Mouse (Mus musculus) frontal cortex, postnatal 25 days (tissue): ENCODE measurements around the gene Mc1r.
"Not testable (repeated sequence)": the region's sequence is repeated elsewhere in the genome, so short reads cannot be mapped to it uniquely, and the experiment has no call there.

Experiments used
- DNase-seq, 2 experiments: peaks; one replicate each; pipeline ENCODE4 v3.0.0; 2022; ENCODE audit warnings: low spot score in 2 of 2

Mc1r gene

GRCm38 (mm10) chr8:123411781-123412327 lies 4.9 kb downstream of the Mc1r start:
- DNase-seq = no peak

DNA sequence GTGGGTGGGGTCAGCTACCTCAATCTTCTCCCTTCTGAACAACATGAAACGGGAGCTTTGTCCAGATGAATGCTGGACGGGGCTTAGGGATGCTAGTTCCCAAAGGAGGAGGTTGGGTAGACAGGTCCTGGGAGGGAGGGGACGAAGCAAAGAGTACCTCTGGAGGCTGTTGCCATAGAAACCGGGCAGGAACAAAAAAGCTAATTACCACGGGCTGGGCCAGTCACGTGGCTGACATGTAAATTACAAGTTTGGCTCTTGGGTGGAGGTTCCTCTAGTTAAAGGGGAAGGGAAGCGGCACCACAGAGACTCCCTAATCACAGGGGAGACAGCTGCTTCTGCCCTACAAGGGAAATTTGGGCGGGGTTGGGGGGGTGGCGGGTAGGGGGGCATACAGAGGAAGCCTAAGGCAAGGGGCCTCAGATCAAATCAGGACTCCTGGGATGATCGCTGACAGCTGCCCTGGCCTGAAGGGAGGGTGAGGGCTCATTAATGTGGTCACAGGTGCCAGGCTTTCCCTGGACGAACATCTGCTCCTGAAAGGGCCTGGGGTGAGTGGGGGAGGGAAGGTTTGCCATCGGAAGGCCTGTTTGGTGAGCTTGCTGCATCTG lies 5.8 kb downstream of the Mc1r start:
- peak in 1 of 2 experiments; percentile 59 for DNase-seq

GRCm38 (mm10) chr8:123414255-123414654 lies 7.3 kb downstream of the Mc1r start:
- no peak for DNase-seq

DNA sequence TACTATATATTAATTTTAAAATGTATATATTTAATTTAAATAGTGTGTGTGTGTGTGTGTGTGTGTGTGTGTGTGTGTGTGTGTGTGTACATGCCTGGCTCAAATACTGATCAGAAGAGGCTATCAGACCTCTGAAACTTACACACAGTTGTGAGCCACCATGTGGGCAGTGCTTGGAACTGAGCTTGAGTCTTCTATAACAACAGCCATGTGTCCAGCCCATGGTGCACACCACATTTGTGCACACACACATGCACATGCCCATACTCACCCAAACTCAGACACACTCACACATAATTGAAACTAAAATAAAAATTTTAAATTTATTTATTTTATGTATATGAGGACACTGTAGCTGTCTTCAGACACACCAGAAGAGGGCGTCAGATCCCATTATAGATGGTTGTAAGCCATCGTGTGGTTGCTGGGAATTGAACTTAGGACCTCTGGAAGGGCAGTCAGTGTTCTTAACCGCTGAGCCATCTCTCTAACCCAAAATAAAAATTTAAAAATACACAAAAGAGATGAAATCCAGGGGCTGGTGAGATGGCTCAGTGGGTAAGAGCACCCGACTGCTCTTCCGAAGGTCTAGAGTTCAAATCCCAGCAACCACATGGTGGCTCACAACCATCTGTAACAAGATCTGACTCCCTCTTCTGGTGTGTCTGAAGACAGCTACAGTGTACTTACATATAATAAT lies 8.2 kb downstream of the Mc1r start:
- not testable (repeated sequence) for DNase-seq

DNA sequence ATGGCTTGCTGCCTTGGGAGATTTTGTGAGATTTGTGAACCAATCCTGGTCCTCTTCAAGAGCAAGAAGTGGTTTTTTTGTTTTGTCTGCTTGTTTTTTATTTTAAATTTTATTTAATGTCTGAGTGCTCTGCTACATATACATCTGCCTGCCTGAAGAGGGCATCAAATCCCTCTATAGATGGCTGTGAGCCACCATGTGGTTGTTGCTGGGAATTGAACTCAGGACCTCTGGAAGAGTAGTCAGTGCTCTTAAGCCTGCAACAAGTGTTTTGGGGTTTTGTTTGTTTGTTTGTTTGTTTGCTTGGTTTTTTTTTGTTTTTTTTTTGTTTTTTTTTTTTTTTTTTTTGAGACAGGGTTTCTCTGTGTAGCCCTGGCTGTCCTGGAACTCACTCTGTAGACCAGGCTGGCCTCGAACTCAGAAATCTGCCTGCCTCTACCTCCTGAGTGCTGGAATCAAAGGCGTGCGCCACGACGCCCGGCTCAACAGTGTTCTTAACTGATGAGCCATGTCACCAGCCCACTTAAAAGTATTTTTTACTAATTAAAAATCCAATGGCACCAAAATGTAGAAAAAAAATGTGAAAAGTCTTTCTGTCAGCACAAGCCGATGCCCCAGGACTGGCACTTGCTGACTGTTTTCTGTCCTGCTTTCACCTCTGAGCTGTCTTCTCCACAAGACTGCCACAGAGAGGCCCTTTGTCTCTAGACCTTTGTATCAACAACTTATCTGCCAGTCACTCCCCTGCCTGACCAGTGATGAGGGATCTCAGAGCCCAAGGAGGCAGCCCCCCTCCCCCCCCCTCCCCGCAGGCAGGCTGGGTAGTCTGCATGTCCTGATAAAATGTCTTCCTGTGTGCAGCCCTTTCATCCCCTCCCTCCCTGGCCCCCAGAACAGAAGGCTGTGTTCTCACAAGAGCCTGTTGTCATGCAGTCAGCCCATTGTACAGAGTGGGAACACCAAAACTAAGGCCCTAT lies 9.3 kb downstream of the Mc1r start:
- DNase-seq = no peak

- DNase-seq = no peak
These were observed 10.1 kb downstream of the Mc1r start for GRCm38 (mm10) chr8:123416944-123417555.

- no peak for DNase-seq
These were observed 12.8 kb downstream of the Mc1r start for GRCm38 (mm10) chr8:123419711-123420110.

GRCm38 (mm10) chr8:123420525-123421281 lies 13.8 kb downstream of the Mc1r start:
- no peak for DNase-seq

DNA sequence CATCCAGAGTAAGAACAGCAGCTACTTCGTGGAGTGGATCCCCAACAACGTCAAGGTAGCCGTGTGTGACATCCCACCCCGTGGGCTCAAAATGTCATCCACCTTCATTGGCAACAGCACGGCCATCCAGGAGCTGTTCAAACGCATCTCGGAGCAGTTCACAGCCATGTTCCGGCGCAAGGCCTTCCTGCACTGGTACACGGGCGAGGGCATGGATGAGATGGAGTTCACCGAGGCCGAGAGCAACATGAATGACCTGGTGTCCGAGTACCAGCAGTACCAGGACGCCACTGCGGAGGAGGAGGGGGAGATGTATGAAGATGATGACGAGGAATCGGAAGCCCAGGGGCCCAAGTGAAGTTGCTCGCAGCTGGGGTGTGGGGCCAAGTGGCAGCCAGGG lies 14.4 kb downstream of the Mc1r start:
- DNase-seq = no peak

DNA sequence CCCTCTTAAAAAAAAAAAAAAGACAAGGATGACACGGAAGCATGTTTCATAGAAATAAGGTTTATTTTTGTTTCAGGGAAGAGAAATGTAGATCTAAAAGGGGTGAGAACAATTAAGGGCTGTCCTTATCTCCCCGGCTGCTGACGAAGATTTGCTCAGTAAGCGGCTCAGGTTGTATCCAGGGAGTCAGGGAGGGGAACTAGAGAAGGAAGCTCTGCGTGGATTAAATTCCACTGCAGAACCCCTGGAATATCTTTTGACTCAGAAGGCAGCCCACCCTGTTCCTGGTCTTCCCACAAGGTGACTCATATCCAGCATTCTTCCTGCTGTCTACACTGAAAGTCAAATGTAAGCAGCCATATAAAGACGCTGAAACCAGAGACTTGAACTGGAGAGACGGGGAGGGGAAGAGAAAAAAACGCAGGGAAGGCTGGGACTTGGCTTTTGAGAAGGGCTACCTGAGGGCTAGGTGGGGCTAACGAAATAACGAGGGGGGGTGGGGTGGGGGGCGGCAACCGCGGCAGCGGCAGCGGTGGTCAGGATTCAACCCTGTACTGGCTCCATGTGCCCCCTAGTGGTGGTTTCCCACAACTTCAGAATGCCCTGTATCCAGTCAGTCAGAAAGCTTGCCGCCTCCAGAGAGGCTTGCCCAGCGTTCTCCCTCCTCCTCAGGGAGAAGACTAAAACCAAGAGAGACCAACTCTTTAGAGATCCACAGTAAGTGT lies 15.3 kb downstream of the Mc1r start:
- peak in 1 of 2 experiments; percentile 68 for DNase-seq

DNA sequence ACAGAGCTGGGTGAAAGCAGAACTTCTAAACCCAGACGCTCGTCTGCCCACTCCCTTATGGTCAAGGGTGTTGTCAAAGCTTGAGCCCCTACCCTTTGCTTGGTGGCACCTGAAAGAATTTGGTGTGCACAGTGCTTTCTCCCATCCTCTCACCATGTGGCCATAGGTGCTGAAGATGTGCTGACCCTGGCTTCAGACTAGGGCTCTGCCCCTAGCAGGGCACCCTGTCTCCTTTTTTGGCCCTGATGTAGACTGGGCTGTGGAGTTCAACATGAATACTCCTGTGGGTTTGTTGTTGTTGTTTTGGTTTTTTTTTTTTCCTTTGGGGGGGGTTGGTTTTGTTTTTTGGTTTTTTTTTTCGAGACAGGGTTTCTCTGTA lies 15.9 kb downstream of the Mc1r start:
- DNase-seq = no peak

DNA sequence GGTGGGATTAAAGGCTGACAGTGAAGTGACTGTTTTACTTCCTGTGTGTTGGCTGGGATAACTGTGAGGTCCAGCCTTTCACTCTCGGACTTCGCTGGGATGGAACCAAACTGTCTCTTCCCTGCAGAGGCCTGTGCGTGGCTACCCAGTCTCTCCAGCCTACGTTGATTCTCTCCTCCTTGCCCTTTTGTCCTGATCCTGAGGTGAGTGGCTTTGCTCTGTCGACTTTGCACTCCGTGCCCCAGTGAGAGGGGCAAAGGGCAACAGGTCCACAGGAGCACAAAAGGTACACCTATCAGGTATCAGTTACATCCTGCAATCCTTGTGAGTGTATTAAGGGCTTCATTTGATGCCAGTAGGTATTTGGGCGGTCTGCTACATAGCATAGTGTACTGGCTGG lies 16.5 kb downstream of the Mc1r start, which contains the start of gene Def8:
Def8 (plus strand) TSS at position 87 of the 400 bp plus-strand sequence.
- no peak for DNase-seq

DNA sequence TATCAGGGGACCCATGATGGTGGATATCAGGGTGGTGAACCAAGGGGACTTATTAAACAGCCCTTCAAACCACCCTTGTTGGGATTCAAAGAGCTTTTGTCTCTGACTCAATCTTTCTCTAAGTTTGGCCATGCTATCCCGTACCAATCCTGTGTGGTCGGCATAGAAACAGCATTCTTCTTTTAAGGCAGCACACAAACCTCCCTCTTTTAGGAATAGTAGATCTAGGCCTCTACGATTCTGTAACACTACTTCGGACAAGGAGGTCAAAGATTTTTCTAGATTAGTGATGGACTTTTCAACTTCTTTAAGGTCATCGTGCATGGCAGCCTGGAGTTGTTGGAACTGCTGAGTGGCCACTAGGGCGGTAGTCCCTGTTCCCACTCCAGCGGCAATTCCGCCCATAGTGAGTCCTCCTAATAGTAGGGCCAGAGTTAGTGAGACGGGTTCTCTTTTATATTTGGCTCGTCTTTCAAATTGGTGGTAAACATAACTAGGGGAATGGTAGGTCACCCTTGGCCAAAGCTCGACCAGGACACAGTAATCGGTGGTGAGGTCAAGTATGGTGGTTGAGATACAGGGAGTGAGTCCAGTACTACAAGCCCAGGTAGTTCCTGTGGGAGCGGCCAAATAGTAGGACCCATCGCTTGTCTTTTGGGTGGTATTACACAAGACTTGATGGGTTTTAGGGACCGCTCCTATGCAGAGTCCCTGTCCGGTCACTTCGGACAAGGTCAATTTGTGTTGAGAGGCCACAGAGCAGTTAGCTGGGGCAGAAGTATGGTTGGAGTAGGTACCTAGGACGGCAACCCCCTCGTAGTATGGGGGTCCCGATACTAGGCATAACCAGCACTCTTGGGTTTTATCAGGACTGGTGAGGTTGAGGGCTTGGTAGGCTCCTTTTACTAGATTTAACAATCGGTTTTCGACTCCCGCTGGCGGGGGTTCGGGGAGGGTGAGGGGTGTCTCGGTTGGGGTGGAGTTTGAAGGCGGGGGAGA lies 19.9 kb downstream of the Mc1r start:
- DNase-seq = no peak

- DNase-seq = no peak
These were observed 20.9 kb downstream of the Mc1r start for GRCm38 (mm10) chr8:123427639-123428275.

DNA sequence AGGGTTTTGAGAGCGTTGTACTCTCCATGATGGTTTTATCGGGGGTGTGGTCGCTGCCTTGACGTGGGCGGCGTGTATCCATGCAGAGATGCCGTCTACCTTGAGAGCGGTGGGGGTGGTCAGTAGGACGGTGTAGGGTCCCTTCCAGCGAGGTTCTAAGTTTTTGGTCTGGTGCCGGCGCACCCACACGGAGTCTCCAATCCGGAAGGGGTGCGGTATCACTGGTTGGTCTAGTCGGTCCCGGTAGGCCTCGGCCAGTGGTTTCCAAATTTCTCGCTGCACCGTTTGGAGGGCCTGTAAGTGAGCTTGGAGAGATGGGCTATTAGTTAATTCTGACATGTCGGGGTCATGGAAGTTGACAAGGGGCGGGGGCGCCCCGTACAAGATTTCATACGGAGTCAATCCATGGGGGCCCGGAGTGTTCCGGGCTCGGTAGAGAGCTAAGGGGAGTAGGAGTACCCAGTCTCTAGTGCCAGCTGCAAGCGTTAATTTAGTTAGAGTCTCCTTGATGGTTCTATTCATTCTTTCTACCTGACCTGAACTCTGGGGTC lies 21.5 kb downstream of the Mc1r start:
- DNase-seq = no peak

DNA sequence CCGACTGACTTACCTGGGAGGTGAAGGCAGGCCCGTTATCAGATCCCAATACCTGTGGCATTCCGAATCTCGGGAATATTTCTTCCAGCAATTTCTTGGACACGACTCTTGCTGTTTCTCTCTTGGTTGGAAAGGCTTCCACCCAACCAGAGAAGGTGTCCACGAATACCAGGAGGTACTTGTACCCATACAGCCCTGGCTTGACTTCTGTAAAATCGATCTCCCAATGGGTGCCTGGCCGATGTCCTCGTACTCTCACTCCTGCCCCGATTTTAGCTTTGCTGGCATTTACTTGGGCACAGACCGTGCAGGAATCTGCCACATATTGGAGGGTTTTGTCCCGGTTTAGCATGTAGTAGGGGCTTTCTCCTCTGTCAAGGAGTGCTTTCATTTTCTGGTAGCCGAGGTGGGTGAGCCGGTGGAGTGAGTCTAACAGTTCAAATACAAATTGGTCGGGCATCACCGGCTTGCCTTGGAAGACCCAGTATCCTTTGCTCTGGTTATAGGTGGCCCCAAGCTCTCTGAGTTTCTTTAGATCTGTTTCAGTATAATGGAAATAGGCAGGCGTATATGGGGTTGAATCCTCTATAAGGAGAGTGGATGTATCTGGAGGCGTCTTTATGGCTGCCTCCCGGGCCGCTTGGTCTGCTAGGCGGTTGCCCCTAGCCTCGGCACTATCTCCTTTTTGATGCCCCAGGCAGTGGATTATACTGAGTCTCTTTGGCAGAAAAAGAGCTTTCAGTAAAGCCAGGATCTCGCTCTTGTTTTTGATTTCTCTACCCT lies 22.2 kb downstream of the Mc1r start:
- DNase-seq = no peak

DNA sequence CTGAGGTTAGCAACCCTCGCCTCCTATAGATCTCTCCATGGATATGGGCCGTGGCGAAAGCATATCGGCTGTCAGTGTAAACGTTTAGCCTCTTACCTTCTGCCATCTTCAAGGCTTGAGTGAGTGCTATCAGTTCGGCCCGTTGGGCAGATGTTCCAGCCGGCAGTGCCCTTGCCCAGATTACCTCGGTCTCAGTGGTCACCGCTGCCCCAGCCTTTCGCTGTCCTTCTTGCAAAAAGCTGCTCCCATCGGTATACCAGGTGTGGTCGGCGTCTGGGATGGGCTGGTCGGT lies 22.8 kb downstream of the Mc1r start:
- DNase-seq = not testable (repeated sequence)

DNA sequence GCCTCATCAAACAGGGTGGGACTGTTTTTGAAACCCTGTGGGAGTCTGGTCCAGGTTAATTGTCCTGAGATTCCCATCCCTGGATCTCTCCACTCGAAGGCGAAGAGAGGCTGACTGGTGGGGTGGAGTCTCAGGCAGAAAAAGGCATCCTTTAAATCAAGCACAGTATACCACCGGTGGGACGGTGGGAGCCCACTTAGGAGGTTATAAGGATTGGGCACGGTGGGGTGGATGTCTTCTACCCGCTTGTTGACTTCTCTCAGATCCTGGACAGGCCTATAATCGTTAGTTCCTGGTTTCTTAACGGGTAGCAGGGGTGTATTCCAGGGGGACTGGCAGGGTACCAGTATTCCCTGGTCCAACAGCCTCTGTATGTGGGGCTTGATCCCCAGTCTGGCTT lies 24.0 kb downstream of the Mc1r start:
- not testable (repeated sequence) for DNase-seq
